Mouse (Mus musculus): ENCODE results near the gene Cdca7. TPM values are rescaled to one million over a fixed set of nuclear protein-coding genes. Genes with fewer than 3 reads are reported as not detected.
A peak's percentile ranks its signal among the peaks of the same experiment; 100 is the strongest.

The Cdca7 gene
- total and polyA plus RNA-seq, 2 experiments from 2014 or later, result 3.2 to 14.5 TPM

- peaks cover 11% of the 10 kb centered on the region for H3K27me3 ChIP-seq (ENCODE audit: insufficient read depth, low read length)
- 10% methylated on average over 11 of the region's 11 CpGs for WGBS
These were observed 1.3 kb downstream of the Cdca7 start for GRCm38 (mm10) chr2:72477221-72477620.

DNA sequence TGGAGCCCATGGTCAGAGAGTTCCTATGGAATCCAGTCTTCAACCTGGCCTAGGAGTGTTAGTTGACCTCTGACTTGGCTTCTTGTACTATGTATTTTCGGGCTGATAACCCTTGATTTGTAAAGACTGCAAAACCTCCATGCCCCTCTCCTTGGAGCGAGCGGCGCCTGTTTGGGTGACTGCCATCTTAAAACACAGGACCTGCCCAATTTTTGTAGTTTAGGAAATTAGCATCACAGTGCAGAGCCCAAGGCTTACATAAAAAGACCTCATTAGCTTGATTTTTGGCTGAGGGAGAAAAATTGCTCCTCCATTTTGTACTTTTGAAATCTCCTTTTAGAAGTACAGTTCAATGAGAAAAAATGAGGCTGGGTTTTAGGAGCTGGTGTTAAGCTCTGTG lies 2.2 kb downstream of the Cdca7 start:
- no peak overlapping the region for H3K27ac ChIP-seq (ENCODE audit: low read depth, low read length)
- no peaks in the 10 kb centered on the region; the same call in 1 of the 2 replicates for H3K4me1 ChIP-seq (ENCODE audit: insufficient read depth, low read length)
- H3K9ac ChIP-seq (replicated peaks; ENCODE audit: low read length, poor library complexity, severe bottlenecking), result no peak overlapping the region
- DNase-seq (ENCODE audit: low spot score), result no peak
- H3K36me3 ChIP-seq (ENCODE audit: insufficient read depth, low read length), result no peaks in the 10 kb centered on the region
- H3K9me3 ChIP-seq (ENCODE audit: low read length), result no peaks in the 10 kb centered on the region
- no peak for TF ChIP-seq CTCF (IDR thresholded peaks at IDR 0.05)
- H3K4me2 ChIP-seq (ENCODE audit: low read depth, low read length, poor library complexity, severe bottlenecking), result no peak overlapping the region
- peaks cover 11% of the 10 kb centered on the region for H3K27me3 ChIP-seq (ENCODE audit: insufficient read depth, low read length)
- no peak overlapping the region for H3K4me3 ChIP-seq (ENCODE audit: low read depth, low read length)
- no peak for ATAC-seq (ENCODE audit: low FRiP score)
- 79% methylated on average over 4 of the region's 4 CpGs for WGBS

More at GRCm38 (mm10) chr2:72477221-72477620, 1.3 kb downstream of the Cdca7 start:
- Histone ChIP-seq H3K27ac (ENCODE audit: low read depth, low read length) (no peak overlapping the region), H3K9ac (replicated peaks; ENCODE audit: low read length, poor library complexity, severe bottlenecking) (no peak overlapping the region), H3K4me3 (ENCODE audit: low read depth, low read length) (peak overlapping the region; percentile 82), H3K36me3 (ENCODE audit: insufficient read depth, low read length) (no peaks in the 10 kb centered on the region), H3K4me1 (ENCODE audit: insufficient read depth, low read length) (no peaks in the 10 kb centered on the region; the same call in 1 of the 2 replicates), H3K9me3 (ENCODE audit: low read length) (no peaks in the 10 kb centered on the region), H3K4me2 (ENCODE audit: low read depth, low read length, poor library complexity, severe bottlenecking) (peak overlapping the region; percentile 96)
- no peak for TF ChIP-seq CTCF (IDR thresholded peaks at IDR 0.05)
- no peak for ATAC-seq (ENCODE audit: low FRiP score)
- no peak for DNase-seq (ENCODE audit: low spot score)

- no peak overlapping the region for H3K4me2 ChIP-seq (ENCODE audit: low read depth, low read length, poor library complexity, severe bottlenecking)
- H3K27me3 ChIP-seq (ENCODE audit: insufficient read depth, low read length), result peaks cover 8% of the 10 kb centered on the region
- H3K9me3 ChIP-seq (ENCODE audit: low read length), result no peaks in the 10 kb centered on the region
- no peak overlapping the region for H3K4me3 ChIP-seq (ENCODE audit: low read depth, low read length)
- DNase-seq (ENCODE audit: low spot score) (no peak), ATAC-seq (ENCODE audit: low FRiP score) (no peak)
- no peak overlapping the region for H3K27ac ChIP-seq (ENCODE audit: low read depth, low read length)
- no peak for TF ChIP-seq CTCF (IDR thresholded peaks at IDR 0.05)
- H3K4me1 ChIP-seq (ENCODE audit: insufficient read depth, low read length), result no peaks in the 10 kb centered on the region; the same call in 1 of the 2 replicates
- no peak overlapping the region for H3K9ac ChIP-seq (replicated peaks; ENCODE audit: low read length, poor library complexity, severe bottlenecking)
- H3K36me3 ChIP-seq (ENCODE audit: insufficient read depth, low read length), result no peaks in the 10 kb centered on the region
- WGBS, result 38% methylated on average over 13 of the region's 13 CpGs
These were observed 3.0 kb downstream of the Cdca7 start for GRCm38 (mm10) chr2:72478921-72479320.

DNA sequence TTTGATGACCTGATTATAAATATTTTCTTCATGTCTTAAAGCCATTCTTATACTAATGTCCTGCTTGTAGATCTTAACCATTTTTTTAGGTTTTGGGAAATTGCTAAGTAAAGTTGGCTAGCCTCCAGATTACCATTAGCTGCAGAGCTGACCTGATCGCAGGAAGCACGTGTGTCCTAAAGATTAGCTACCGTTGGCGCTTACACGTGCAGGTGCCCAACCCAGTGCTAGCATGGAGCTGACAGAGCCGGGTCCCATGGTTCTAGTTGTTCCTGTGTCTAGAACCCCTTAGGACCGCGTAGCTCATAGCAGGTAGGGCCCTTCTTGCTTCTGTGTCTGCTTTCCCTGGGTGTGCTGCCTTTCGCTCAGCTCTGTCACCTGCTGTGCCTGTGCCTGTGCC lies 3.9 kb downstream of the Cdca7 start:
- Histone ChIP-seq H3K9me3 (ENCODE audit: low read length) (no peaks in the 10 kb centered on the region), H3K4me1 (ENCODE audit: insufficient read depth, low read length) (no peaks in the 10 kb centered on the region; the same call in 1 of the 2 replicates), H3K27me3 (ENCODE audit: insufficient read depth, low read length) (peaks cover 2% of the 10 kb centered on the region), H3K4me3 (ENCODE audit: low read depth, low read length) (no peak overlapping the region), H3K9ac (replicated peaks; ENCODE audit: low read length, poor library complexity, severe bottlenecking) (no peak overlapping the region), H3K36me3 (ENCODE audit: insufficient read depth, low read length) (no peaks in the 10 kb centered on the region), H3K27ac (ENCODE audit: low read depth, low read length) (no peak overlapping the region), H3K4me2 (ENCODE audit: low read depth, low read length, poor library complexity, severe bottlenecking) (no peak overlapping the region)
- TF ChIP-seq CTCF (IDR thresholded peaks at IDR 0.05), result no peak
- DNase-seq (ENCODE audit: low spot score) (no peak), ATAC-seq (ENCODE audit: low FRiP score) (no peak)
- WGBS, result 92% methylated on average over 9 of the region's 9 CpGs

DNA sequence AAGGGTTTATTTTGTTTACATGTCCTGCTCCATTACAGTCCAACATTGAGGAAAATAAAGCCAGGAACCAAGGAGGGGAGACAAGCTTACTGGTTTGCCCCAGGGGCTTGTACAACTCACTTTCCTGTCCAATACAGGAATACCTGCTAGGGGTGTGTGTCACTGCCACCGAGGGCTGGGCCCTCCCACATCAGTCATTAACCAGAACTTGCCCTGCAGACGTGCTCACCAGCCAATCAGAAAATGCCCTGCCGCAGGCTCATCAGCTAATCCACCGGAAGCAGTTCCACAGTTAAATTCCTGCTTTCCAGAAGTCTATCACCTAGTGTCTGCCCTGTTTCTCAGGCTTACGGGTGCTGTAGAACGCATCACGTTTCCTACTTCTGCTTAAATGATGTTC lies 15.7 kb downstream of the Cdca7 start:
- H3K4me3 ChIP-seq (ENCODE audit: low read depth, low read length), result no peak overlapping the region
- H3K27me3 ChIP-seq (ENCODE audit: insufficient read depth, low read length), result no peaks in the 10 kb centered on the region
- WGBS, result 59% methylated on average over 7 of the region's 7 CpGs
- ATAC-seq (ENCODE audit: low FRiP score) (no peak), DNase-seq (ENCODE audit: low spot score) (no peak)
- H3K4me2 ChIP-seq (ENCODE audit: low read depth, low read length, poor library complexity, severe bottlenecking), result no peak overlapping the region
- no peak overlapping the region for H3K9ac ChIP-seq (replicated peaks; ENCODE audit: low read length, poor library complexity, severe bottlenecking)
- H3K27ac ChIP-seq (ENCODE audit: low read depth, low read length), result no peak overlapping the region
- no peaks in the 10 kb centered on the region for H3K9me3 ChIP-seq (ENCODE audit: low read length)
- no peaks in the 10 kb centered on the region for H3K4me1 ChIP-seq (ENCODE audit: insufficient read depth, low read length)
- TF ChIP-seq CTCF (IDR thresholded peaks at IDR 0.05), result no peak
- no peaks in the 10 kb centered on the region for H3K36me3 ChIP-seq (ENCODE audit: insufficient read depth, low read length)

- Histone ChIP-seq H3K27ac (ENCODE audit: low read depth, low read length) (no peak overlapping the region), H3K9ac (replicated peaks; ENCODE audit: low read length, poor library complexity, severe bottlenecking) (no peak overlapping the region), H3K4me3 (ENCODE audit: low read depth, low read length) (no peak overlapping the region), H3K9me3 (ENCODE audit: low read length) (no peaks in the 10 kb centered on the region), H3K27me3 (ENCODE audit: insufficient read depth, low read length) (no peaks in the 10 kb centered on the region), H3K36me3 (ENCODE audit: insufficient read depth, low read length) (no peaks in the 10 kb centered on the region), H3K4me2 (ENCODE audit: low read depth, low read length, poor library complexity, severe bottlenecking) (0 out of 2 replicates have a peak overlapping the region, but pooled peaks have one; percentile 2), H3K4me1 (ENCODE audit: insufficient read depth, low read length) (no peaks in the 10 kb centered on the region)
- ATAC-seq (ENCODE audit: low FRiP score) (no peak), DNase-seq (ENCODE audit: low spot score) (no peak)
- no peak for TF ChIP-seq CTCF (IDR thresholded peaks at IDR 0.05)
- WGBS, result 48% methylated on average over 14 of the region's 14 CpGs
These were observed 17.1 kb downstream of the Cdca7 start for GRCm38 (mm10) chr2:72493039-72493438.
